Mouse (Mus musculus) heart, postnatal 36 days (tissue): ENCODE results near the gene Ccdc78. TPM values are rescaled to one million over a fixed set of nuclear protein-coding genes. Genes with fewer than 3 reads are reported as not detected.
A peak's percentile ranks its signal among the peaks of the same experiment; 100 is the strongest.

Experiments
- DNase-seq, 2 experiments: peaks; one replicate each; pipeline ENCODE4 v3.0.0; 2021 to 2022
- intact Hi-C: fragments of 180-260 bp; cut with DNase I; formaldehyde crosslinking; loops from one replicate; pipeline ENCODE4 v1.15.1; 2025
- microRNA-seq, 2 experiments: library from miRNA; unstranded; fragments of <30 nt; microRNA quantifications; one replicate each; pipeline ENCODE4 v1.2.0; 2021; ENCODE audit warnings: borderline number of aligned reads in 2 of 2
- total RNA-seq, 2 experiments: library from RNA; stranded (reverse); gene quantifications; 2 replicates each; pipeline ENCODE4 v1.2.3; 2021

The Ccdc78 gene
- total RNA-seq, 2 experiments from 2014 or later: not detected

DNA sequence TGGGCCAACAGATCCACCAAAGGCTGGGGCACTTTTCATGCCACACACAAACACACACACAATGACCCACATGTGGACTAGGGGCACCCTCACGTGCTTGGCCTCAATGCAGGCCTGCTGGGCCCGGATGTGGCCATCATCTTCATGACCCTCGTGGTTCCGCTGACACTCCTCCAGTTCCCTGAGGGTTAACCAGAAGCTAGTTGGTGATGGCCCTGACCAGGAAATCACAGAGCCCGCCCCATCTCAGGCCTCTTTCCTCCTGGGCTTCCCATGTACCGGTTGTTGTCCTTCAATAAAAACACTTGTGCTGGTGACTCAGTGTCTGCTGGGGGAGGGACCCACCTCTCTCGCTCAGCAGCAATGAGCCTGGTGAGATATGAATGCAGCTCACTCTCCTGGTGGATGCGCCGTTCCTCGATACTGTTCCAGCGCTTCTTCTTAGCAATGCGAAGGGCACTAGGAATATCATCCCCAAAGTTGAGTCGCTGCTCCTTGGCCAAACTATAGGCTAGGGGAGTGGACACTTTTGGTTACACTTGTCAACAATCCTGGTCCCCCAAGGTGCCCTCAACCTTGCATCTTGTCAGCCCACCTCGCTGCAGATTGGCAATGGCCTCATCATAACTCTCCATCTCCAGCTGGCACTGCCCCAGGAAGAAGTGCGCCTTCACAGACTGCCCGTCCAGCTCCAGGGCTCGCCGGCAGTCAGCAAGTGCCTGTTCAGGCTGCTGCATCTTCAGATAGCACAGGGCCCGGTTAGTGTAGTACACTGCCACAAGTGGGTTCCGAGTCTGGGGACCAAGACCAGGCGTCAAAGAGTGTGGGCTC is 45.3 kb downstream of the Ccdc78 start:
- intact Hi-C loops: no loop called here
- no peak for DNase-seq

DNA sequence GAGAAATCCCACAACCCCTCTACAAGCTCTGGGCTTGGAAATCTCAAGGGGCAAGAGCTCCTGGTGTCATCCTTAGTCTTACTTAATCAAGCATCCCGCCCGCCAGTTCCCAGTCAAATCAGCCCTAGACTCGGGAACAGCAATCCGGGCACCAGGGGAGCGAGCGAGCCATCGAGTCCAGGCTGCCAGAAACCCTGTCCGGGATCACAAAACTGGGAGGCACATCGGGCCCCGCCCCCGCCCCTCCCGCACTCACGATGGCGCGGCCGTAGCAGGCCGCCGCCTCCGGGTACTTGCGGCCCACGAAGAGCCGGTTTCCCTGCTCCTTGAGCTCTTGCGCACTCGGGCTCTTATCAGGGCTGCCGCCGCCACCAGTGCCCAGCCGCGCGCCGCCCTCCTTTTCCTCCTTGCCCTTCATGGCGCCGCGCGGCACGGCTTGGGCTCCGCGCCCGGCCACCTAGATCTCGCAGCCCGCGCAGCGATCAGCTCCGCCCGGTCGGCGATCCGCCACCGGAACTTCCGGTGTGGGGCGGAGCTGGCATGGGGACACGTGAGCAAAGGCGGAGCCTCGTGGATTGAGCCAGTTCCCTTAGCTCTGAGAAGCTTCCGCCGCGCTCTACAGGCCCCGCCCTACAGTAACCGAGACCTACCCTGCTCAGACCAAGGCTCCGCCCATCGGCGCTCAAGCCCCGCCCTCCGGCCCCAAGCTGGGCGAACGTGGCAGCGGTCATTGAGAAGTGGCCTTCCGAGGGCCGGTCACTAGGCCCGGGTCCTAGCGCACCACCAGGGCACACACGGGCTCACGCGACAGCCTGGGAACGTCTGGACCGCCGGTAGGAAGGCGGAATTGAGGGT is 46.3 kb downstream of the Ccdc78 start:
- intact Hi-C loops: no loop called here
- DNase-seq: peak; percentile 99 to 100

DNA sequence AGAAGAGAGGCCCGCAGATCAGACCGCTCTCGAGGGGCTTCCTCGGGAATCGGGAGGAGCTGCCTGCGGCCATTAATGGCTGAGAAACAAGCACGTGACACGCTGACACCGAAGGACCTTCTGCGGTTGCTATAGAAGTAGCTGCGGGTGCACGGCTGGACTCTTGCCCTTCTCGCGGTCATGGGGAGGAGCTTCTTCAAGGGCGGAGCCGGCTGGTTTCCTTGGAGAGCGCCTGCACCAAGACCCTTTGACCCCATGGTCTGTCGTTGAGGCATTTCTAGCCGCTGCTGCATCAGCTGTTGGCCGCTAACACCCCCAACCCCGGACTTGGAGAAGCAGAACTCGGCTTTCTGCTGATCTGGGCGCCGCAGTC is 46.9 kb downstream of the Ccdc78 start, which contains the start of gene Stub1:
Stub1 (minus strand) TSS at position 114 of the 373 bp plus-strand sequence.
- intact Hi-C loops: no loop called here
- DNase-seq: peak in 1 of 2 experiments; percentile 90

DNA sequence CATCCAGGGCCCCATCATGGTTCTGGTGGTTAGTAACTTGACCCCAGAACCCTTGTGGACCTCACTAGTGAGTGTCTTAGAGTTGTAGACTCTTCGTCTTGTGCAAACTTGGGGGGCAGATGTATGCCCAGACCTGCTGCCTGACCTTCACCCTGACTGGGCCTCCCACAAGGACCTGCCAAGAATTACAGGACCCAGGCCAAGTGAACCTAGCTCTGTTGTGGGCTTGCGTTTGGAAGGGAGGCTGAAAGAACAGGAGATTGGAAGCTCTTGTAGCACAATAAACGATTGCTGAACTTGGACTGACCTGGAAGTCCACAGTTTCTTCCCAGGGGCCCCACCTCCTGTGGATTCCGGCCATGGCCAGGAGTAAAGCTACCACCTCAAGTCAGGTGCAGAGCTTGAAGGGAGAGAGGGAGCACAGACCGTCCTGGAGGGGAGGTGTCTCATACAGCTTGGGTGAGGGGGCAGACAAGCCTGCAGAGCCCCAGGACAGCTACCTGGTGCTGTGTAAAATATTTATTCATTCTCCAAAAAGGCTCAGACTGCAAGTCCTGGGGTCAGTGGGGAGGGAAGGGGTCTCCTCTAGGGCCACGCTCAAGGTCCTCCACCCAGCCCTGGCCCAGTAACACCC is 47.7 kb downstream of the Ccdc78 start:
- peak in 1 of 2 experiments; percentile 25 for DNase-seq
- intact Hi-C loops: no loop called here

DNA sequence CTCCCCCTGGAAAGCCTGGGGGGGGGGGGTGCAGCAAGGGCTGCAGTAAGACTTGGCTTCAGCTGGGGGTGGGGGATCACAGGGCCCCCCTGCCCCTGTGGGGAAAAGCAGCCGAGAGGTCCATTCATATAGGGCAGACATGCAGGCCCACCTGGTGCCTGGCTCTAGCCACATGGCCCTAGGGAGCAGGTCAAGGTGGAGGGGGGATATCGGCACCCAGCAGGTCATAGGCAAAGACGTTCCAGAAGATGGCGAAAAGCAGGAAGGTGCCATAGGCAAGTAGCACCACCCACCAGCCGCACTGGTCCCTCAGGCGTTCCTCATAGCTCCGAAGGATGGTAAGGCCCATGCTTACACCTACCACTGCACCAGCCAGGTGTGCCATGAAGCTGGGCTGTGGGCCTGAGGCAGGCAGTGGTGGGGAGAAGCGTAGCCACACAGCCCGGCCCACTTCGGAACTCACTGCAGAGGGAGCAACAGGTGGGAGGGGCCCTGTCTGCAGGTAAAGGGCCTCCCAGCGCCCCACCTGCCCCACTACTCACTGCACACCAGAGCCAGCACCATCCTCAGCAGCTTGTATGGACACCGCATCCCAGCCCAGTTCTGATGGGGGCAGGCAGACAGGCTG is 48.3 kb downstream of the Ccdc78 start:
- no peak for DNase-seq
- intact Hi-C loops: no loop called here

DNA sequence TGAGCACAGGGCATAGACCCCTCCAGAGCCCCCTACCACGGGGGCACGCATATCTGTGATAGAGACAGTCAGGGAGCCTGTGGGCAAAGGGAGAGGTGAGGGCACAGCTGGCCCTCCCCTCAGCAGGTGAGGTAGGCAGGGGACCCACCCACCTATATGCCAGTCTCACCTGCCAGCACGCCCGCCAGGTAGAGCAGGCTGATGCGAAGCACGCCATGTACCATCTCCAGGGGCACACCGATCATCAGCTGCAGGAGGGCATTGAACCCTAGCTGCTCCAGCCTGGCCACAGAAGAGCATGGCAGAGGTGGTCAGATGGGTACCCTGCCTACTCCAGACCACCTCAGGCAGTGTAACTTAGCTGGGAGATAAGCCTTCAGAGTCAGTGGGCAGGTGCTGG is 48.9 kb downstream of the Ccdc78 start:
- no peak for DNase-seq
- intact Hi-C loops: no loop called here

DNA sequence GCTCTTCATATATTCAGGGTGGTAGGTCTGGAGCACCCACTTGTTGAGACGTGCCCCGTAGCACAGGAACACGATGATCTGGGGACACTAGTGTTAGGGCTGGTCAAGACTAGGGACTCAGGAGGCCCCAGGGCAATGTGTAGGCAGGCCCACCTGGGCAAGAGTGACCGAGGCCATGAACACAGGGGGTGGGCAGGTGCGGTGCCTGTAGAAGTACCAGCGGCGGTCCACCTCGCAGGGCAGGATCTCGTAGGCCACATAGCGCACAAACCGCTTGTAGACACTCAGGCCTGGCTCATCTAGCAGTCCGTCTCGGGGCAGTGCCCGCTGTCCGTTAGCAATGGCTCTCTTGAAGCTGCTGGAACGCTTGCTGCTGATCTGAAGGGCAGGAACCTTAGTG is 49.4 kb downstream of the Ccdc78 start:
- intact Hi-C loops: no loop called here
- DNase-seq: no peak

DNA sequence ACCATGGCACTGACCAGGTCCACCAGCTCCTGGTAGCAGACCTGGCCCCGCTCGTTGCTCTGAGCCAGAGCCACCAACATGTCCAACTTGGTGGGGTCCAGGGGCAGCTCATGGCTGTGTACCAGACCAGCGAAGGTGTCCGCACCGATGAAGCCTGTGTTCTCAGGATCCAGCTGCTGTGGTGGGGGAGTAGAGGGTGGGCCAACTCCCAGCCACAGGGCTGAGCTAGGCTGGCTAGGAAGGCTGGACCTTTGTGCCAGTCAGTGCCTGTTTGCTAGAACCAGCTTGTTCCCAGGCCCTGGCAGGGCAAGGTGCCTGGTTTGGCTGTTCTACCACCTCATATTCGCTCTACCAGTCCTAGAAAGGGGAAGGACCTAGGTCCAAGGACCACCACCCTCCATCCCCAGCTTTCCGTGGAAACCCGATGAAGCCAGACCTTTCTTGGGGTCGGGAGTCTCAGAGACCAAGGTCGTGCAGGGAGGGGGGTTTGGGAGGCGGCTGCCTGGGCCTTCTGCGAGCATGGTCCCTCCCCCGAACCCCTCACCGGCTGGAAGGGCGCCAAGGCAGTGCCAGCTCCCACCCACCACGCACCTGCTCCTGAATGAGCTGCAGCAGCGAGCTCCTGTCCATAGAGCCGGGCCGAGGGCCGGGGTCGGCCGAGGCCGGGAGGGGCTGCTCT is 50.2 kb downstream of the Ccdc78 start:
- DNase-seq: peak in 1 of 2 experiments; percentile 27
- intact Hi-C loops: no loop called here

DNA sequence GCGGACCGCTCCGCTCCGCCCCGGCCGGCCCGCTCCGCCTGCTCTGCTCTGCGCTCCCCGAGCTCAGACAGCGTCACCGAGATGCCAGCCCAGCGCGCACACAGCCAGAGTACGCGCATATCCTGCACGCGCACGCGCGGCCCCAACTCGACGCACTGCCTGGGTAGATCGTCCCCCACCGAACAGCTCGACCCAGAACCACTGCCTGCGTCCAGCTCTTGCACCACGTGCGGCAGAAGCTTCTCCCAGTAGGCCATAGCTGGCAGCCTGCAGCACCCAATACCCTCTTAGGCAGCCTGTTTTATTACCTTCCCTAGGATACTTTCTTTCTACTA is 50.7 kb downstream of the Ccdc78 start, which contains the start of gene Rhbdl1:
Rhbdl1 (minus strand) TSS at position 220 of the 335 bp plus-strand sequence.
- DNase-seq: peak; percentile 64 to 67
- intact Hi-C loops: no loop called here

DNA sequence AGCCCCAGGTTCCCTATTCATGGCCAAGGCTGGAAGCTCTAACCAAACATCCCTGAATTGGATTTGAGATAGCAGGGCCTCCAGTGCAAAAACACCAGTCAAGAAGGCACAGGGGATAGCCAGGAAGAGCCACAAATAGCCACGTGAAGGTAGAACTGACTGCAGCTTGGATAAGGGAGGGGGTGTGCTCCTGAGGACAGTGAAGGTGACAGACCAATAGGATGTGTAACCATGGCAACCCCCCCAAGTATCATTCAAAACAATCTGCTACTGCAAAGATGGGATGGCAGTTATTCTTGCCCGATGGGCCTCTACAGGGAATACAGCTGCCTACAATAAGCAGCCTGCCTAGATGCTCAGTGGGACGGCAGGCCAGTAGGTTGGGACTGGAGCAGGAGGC is 51.2 kb downstream of the Ccdc78 start:
- DNase-seq: no peak
- intact Hi-C loops: no loop called here

DNA sequence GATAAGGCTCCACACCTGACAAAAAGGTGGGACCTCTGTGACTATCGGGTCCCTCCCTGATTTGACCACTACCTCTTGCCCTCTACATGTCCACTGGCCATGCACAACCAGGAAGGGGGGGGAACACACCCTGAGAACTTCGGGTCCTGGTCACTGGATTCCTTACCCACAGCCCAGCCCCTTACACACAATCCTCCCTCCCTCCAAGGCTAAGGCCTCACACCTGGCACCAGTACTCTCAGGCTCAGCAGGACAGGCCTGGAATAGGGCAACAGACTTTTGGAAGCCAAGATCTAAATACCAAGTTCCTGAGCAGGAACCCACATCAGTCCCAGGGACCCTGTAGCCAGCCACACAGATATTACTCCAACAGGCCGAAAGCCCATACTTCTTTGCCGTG is 52.5 kb downstream of the Ccdc78 start:
- no peak for DNase-seq

DNA sequence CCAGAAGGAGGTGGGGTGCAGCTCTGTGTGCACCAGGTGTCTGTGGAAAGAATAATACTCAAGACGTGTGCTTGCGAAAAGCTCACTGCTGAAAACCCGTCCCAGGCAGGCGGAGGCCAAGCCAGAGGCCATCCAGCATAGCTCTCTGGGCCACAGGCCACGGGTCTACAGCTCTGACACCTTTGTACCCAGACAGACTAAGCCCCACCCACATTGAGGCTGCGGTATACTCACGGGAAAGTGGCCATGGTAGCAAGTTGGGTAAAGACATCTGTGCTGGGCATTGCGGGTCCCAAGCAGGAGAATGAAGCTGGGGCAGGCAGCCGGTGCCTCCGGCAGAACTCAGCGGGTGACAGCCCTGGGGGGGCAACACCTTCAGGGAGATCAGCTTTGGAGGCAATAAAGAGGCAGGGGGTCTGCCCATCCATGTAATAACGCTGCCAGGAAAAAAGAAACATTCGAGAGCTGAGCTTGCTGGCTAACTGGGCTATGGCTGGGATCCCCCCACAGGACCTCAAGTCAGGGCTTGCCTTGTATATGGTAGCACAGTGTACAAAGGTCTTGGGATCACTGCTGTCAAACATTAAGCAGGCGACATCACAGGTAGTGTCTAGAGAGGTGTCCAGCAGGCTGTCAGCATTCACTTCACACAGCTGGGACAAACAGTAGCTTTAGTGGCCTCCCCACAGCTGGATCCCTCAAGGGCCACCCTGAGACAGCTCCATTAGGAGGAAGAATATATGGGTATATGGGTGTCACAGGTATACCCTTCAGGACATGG is 53.3 kb downstream of the Ccdc78 start:
- intact Hi-C loops: no loop called here
- DNase-seq: no peak

More for the DNA sequence above, 52.5 kb downstream of the Ccdc78 start:
- intact Hi-C loops: no loop called here

Small RNA genes lying within 50 kb of the gene (microRNA-seq; reads per million reads assigned to microRNA genes)
- 0 reads per million in 2 experiments for gene Gm25083
- gene Mir3082: 0 to 0.67 reads per million in 2 experiments
- 0 to 6.1 reads per million in 2 experiments for gene Mir6966

Other genes starting within 250 kb of the Ccdc78 start
- under 1 TPM; 0.33 to 0.49 TPM for gene Sox8, start 215.9 kb upstream of the Ccdc78 start, total RNA-seq
- gene Lmf1, start 207.5 kb upstream of the Ccdc78 start, total RNA-seq: 10 to 100 TPM; 27.4 to 33.8 TPM
- under 1 TPM; 0.98 to 1.00 TPM for gene Gng13, start 69.4 kb upstream of the Ccdc78 start, total RNA-seq
- gene Chtf18, start 59.2 kb upstream of the Ccdc78 start, total RNA-seq: 1 to 10 TPM; 1.0 to 2.1 TPM
- 1 to 10 TPM; 3.7 to 5.1 TPM for gene Rpusd1, start 58.9 kb upstream of the Ccdc78 start, total RNA-seq
- gene Mslnl, start 50.5 kb upstream of the Ccdc78 start, total RNA-seq: not detected
- gene Msln, start 32.2 kb upstream of the Ccdc78 start, total RNA-seq: 10 to 100 TPM; 16.1 to 22.2 TPM
- gene Narfl, start 12.8 kb upstream of the Ccdc78 start, total RNA-seq: 10 to 100 TPM; 40.9 to 44.8 TPM
- 10 to 100 TPM; 10.7 to 11.4 TPM for gene Haghl, start 907 bp upstream of the Ccdc78 start, total RNA-seq
- gene Fam173a, start 6.3 kb downstream of the Ccdc78 start, total RNA-seq: 10 to 100 TPM; 39.2 to 39.7 TPM
- gene AC134908.4, start 9.1 kb downstream of the Ccdc78 start, total RNA-seq: under 1 TPM in 1 of 2 experiments, not detected in 1; 0.46 TPM
- gene Metrn, start 10.6 kb downstream of the Ccdc78 start, total RNA-seq: 10 to 100 TPM; 64.3 to 72.0 TPM
- gene Fbxl16, start 22.5 kb downstream of the Ccdc78 start, total RNA-seq: 1 to 10 TPM; 1.2 to 1.5 TPM
- 10 to 100 TPM; 10.5 to 11.4 TPM for gene Wdr24, start 37.0 kb downstream of the Ccdc78 start, total RNA-seq
- 10 to 100 TPM; 30.8 to 35.3 TPM for gene Jmjd8, start 42.3 kb downstream of the Ccdc78 start, total RNA-seq
- 100 to 1,000 TPM; 111 to 116 TPM for gene Stub1, start 46.8 kb downstream of the Ccdc78 start, total RNA-seq
- 1 to 10 TPM; 1.4 to 1.9 TPM for gene Rhbdl1, start 50.7 kb downstream of the Ccdc78 start, total RNA-seq
- 1 to 10 TPM; 2.2 to 3.3 TPM for gene Gm20683, start 55.2 kb downstream of the Ccdc78 start, total RNA-seq
- gene Rhot2, start 58.3 kb downstream of the Ccdc78 start, total RNA-seq: 100 to 1,000 TPM; 110 to 115 TPM
- gene Wdr90, start 74.9 kb downstream of the Ccdc78 start, total RNA-seq: 1 to 10 TPM; 1.7 to 2.0 TPM
- gene Mcrip2, start 82.2 kb downstream of the Ccdc78 start, total RNA-seq: 100 to 1,000 TPM; 272 to 286 TPM
- 10 to 100 TPM; 16.1 to 18.1 TPM for gene Mettl26, start 88.5 kb downstream of the Ccdc78 start, total RNA-seq
- under 1 TPM; 0.41 to 0.64 TPM for gene Wfikkn1, start 94.3 kb downstream of the Ccdc78 start, total RNA-seq
- 10 to 100 TPM; 18.4 to 21.2 TPM for gene Rab40c, start 133.1 kb downstream of the Ccdc78 start, total RNA-seq
- gene Pigq, start 158.4 kb downstream of the Ccdc78 start, total RNA-seq: 10 to 100 TPM; 45.6 to 48.2 TPM
- gene Nhlrc4, start 158.4 kb downstream of the Ccdc78 start, total RNA-seq: under 1 TPM in 1 of 2 experiments, not detected in 1; 0.19 TPM
- gene A930017K11Rik, start 166.0 kb downstream of the Ccdc78 start, total RNA-seq: under 1 TPM; 0.19 to 0.33 TPM
- 1 to 10 TPM; 7.2 TPM for gene Capn15, start 199.2 kb downstream of the Ccdc78 start, total RNA-seq